Mouse (Mus musculus) lung, postnatal 0 days (tissue): ENCODE data around the gene Them7. TPM values are rescaled to one million over a fixed set of nuclear protein-coding genes. Genes with fewer than 3 reads are reported as not detected.

ENCODE experiments used
- ATAC-seq: fragments of 200-750 bp; cut with Nextera tagmentation; 2 replicates; pipeline ENCODE4 v1.8.0; 2017; ENCODE audit warnings: moderate library complexity
- DNase-seq: peaks from one replicate; pipeline ENCODE4 v3.0.0-alpha.2; 2016; ENCODE audit warnings: low spot score
- H3K27ac ChIP-seq: fragments of 300-500 bp; sonication (generic); 2 replicates; pipeline ENCODE4 v1.5.1; 2014; ENCODE audit warnings: antibody characterized with exemption, mild to moderate bottlenecking, low read length, mixed read lengths
- H3K27me3 ChIP-seq: fragments of 300-500 bp; sonication (generic); replicated peaks from 2 replicates; pipeline ENCODE4 v1.6.1; 2014; ENCODE audit warnings: low read length, mixed read lengths; ENCODE audit not compliant: insufficient read depth
- H3K36me3 ChIP-seq: fragments of 300-500 bp; sonication (generic); 2 replicates; pipeline ENCODE4 v1.6.1; 2014; ENCODE audit warnings: low read length, mixed read lengths; ENCODE audit not compliant: insufficient read depth
- H3K4me1 ChIP-seq: fragments of 300-500 bp; sonication (generic); 2 replicates; pipeline ENCODE4 v1.6.1; 2014; ENCODE audit warnings: antibody characterized with exemption, low read depth, low read length, mixed read lengths; ENCODE audit not compliant: insufficient read depth
- H3K4me2 ChIP-seq: fragments of 300-500 bp; sonication (generic); replicated peaks from 2 replicates; pipeline ENCODE4 v1.6.1; 2014; ENCODE audit warnings: low read depth, mild to moderate bottlenecking, low read length, moderate library complexity, mixed read lengths
- H3K4me3 ChIP-seq: fragments of 300-500 bp; sonication (generic); 2 replicates; pipeline ENCODE4 v1.5.1; 2014; ENCODE audit warnings: low read depth, low read length
- H3K9ac ChIP-seq: fragments of 300-500 bp; sonication (generic); replicated peaks from 2 replicates; pipeline ENCODE4 v1.6.1; 2014; ENCODE audit warnings: low read depth, mild to moderate bottlenecking
- H3K9me3 ChIP-seq: fragments of 300-500 bp; sonication (generic); 2 replicates; pipeline ENCODE4 v1.6.1; 2016; ENCODE audit warnings: low read length, mixed read lengths
- CTCF ChIP-seq: IDR thresholded peaks from 2 replicates; pipeline ENCODE4 v1.5.1; 2016; ENCODE audit warnings: antibody characterized with exemption, mild to moderate bottlenecking
- EP300 ChIP-seq: IDR thresholded peaks from 2 replicates; pipeline ENCODE4 v1.6.1; 2016; ENCODE audit warnings: antibody characterized with exemption, mild to moderate bottlenecking, control low read depth
- WGBS: fragments of 180-500 bp; shearing (Covaris S2); extraction: QIAGEN DNeasy Blood & Tissue Kit; methylation state at CpG from one replicate; pipeline ENCODE4 v1.1.7; 2014; 5-methylcytosine and 5-hydroxymethylcytosine counted together
- polyA plus RNA-seq: library from polyadenylated mRNA; unstranded; fragments of >200 nt; fragmentation: Nextera tagmentation; extraction: Ambion mirVana; gene quantifications from 2 replicates; pipeline ENCODE4 v1.2.1, GENCODE M21; 2015

Them7 gene
- polyA plus RNA-seq, 1 experiment from 2014 or later, result not detected

GRCm38 (mm10) chr2:105356791-105357190, 132.7 kb downstream of the Them7 start:
- DNase-seq, result no peak
- 58% methylated on average over 5 of the region's 5 CpGs for WGBS
- Histone ChIP-seq H3K4me2 (no peak overlapping the region), H3K9me3 (no peaks in the 10 kb centered on the region), H3K27ac (no peak overlapping the region), H3K4me1 (no peaks in the 10 kb centered on the region), H3K27me3 (no peaks in the 10 kb centered on the region), H3K4me3 (no peak overlapping the region), H3K36me3 (no peaks in the 10 kb centered on the region), H3K9ac (no peak overlapping the region)
- no peak for TF ChIP-seq EP300
- peak; percentile 7; the same call in 1 of the 2 replicates for TF ChIP-seq CTCF
- no peak for ATAC-seq

GRCm38 (mm10) chr2:105358040-105358439, 133.9 kb downstream of the Them7 start:
- H3K27me3 ChIP-seq, result no peaks in the 10 kb centered on the region
- no peak for ATAC-seq
- no peaks in the 10 kb centered on the region for H3K9me3 ChIP-seq
- no peaks in the 10 kb centered on the region for H3K4me1 ChIP-seq
- no peak for TF ChIP-seq CTCF
- no peak for TF ChIP-seq EP300
- H3K4me3 ChIP-seq, result no peak overlapping the region
- no peak for DNase-seq
- no peak overlapping the region for H3K9ac ChIP-seq
- WGBS, result 86% methylated on average over 3 of the region's 3 CpGs
- H3K36me3 ChIP-seq, result no peaks in the 10 kb centered on the region
- H3K27ac ChIP-seq, result no peak overlapping the region
- H3K4me2 ChIP-seq, result no peak overlapping the region

GRCm38 (mm10) chr2:105367623-105368022, 143.5 kb downstream of the Them7 start:
- no peak overlapping the region for H3K4me2 ChIP-seq
- H3K4me1 ChIP-seq, result no peaks in the 10 kb centered on the region
- no peak overlapping the region for H3K27ac ChIP-seq
- no peaks in the 10 kb centered on the region for H3K9me3 ChIP-seq
- H3K36me3 ChIP-seq, result no peaks in the 10 kb centered on the region
- no peak for TF ChIP-seq EP300
- peak; percentile 24; the same call in 1 of the 2 replicates for TF ChIP-seq CTCF
- no peak for DNase-seq
- H3K27me3 ChIP-seq, result no peaks in the 10 kb centered on the region
- 33% methylated on average over 4 of the region's 4 CpGs for WGBS
- H3K4me3 ChIP-seq, result no peak overlapping the region
- H3K9ac ChIP-seq, result no peak overlapping the region
- ATAC-seq, result no peak

- no peaks in the 10 kb centered on the region for H3K27me3 ChIP-seq
- DNase-seq, result no peak
- no peak overlapping the region for H3K4me2 ChIP-seq
- no peak overlapping the region for H3K27ac ChIP-seq
- no peaks in the 10 kb centered on the region for H3K4me1 ChIP-seq
- no peak overlapping the region for H3K9ac ChIP-seq
- H3K9me3 ChIP-seq, result no peaks in the 10 kb centered on the region
- no peak for ATAC-seq
- H3K4me3 ChIP-seq, result no peak overlapping the region
- WGBS, result 21% methylated on average over 10 of the region's 10 CpGs
- no peaks in the 10 kb centered on the region for H3K36me3 ChIP-seq
- no peak for TF ChIP-seq EP300
- TF ChIP-seq CTCF, result no peak
Measured at GRCm38 (mm10) chr2:105370240-105370639, 146.1 kb downstream of the Them7 start.

GRCm38 (mm10) chr2:105370698-105371097, 146.6 kb downstream of the Them7 start:
- no peak overlapping the region for H3K4me2 ChIP-seq
- no peaks in the 10 kb centered on the region for H3K27me3 ChIP-seq
- TF ChIP-seq CTCF (no peak), EP300 (no peak)
- H3K36me3 ChIP-seq, result no peaks in the 10 kb centered on the region
- H3K4me1 ChIP-seq, result no peaks in the 10 kb centered on the region
- H3K9ac ChIP-seq, result no peak overlapping the region
- H3K9me3 ChIP-seq, result no peaks in the 10 kb centered on the region
- DNase-seq, result no peak
- no peak overlapping the region for H3K27ac ChIP-seq
- 28% methylated on average over 14 of the region's 14 CpGs for WGBS
- H3K4me3 ChIP-seq, result no peak overlapping the region
- no peak for ATAC-seq

- Histone ChIP-seq H3K4me1 (no peaks in the 10 kb centered on the region), H3K9ac (no peak overlapping the region), H3K9me3 (no peaks in the 10 kb centered on the region), H3K4me2 (no peak overlapping the region), H3K27me3 (no peaks in the 10 kb centered on the region), H3K36me3 (no peaks in the 10 kb centered on the region), H3K27ac (no peak overlapping the region), H3K4me3 (no peak overlapping the region)
- ATAC-seq (no peak), DNase-seq (no peak)
- TF ChIP-seq EP300 (no peak), CTCF (no peak)
- WGBS, result 85% methylated on average over 6 of the region's 6 CpGs
Measured at GRCm38 (mm10) chr2:105372156-105372555, 148.0 kb downstream of the Them7 start.

- H3K4me3 ChIP-seq, result no peak overlapping the region
Measured at GRCm38 (mm10) chr2:105372727-105373126, 148.6 kb downstream of the Them7 start.

More at GRCm38 (mm10) chr2:105372727-105373126, 148.6 kb downstream of the Them7 start:
- no peak for TF ChIP-seq CTCF
- TF ChIP-seq EP300, result no peak
- no peaks in the 10 kb centered on the region for H3K9me3 ChIP-seq
- H3K4me1 ChIP-seq, result no peaks in the 10 kb centered on the region
- H3K4me2 ChIP-seq, result no peak overlapping the region
- no peak for ATAC-seq
- no peaks in the 10 kb centered on the region for H3K27me3 ChIP-seq
- H3K27ac ChIP-seq, result no peak overlapping the region
- no peak for DNase-seq
- WGBS, result 70% methylated on average over 5 of the region's 5 CpGs
- H3K9ac ChIP-seq, result no peak overlapping the region
- H3K36me3 ChIP-seq, result no peaks in the 10 kb centered on the region
